Mouse (Mus musculus) lung, embryonic 14.5 days (tissue): ENCODE measurements around the gene Dclk1. TPM values are rescaled to one million over a fixed set of nuclear protein-coding genes. Genes with fewer than 3 reads are reported as not detected.
A peak's percentile ranks its signal among the peaks of the same experiment; 100 is the strongest.

ENCODE experiments used
- ATAC-seq: fragments of 200-750 bp; cut with Nextera tagmentation; 2 replicates; pipeline ENCODE4 v1.8.0; 2017; ENCODE audit warnings: mild to moderate bottlenecking, moderate TSS enrichment, moderate library complexity; ENCODE audit not compliant: insufficient read depth
- DNase-seq: peaks from one replicate; pipeline ENCODE4 v3.0.0-alpha.2; 2015
- H3K27ac ChIP-seq: fragments of 300-500 bp; sonication (generic); 2 replicates; pipeline ENCODE4 v1.5.1; 2014; ENCODE audit warnings: low read depth, mild to moderate bottlenecking, moderate library complexity
- H3K27me3 ChIP-seq: fragments of 300-500 bp; sonication (generic); 2 replicates; pipeline ENCODE4 v1.6.1; 2014; ENCODE audit warnings: low read length, control low read depth; ENCODE audit not compliant: insufficient read depth
- H3K36me3 ChIP-seq: fragments of 300-500 bp; sonication (generic); 2 replicates; pipeline ENCODE4 v1.6.1; 2014; ENCODE audit warnings: control low read depth; ENCODE audit not compliant: insufficient read depth
- H3K4me1 ChIP-seq: fragments of 300-500 bp; sonication (generic); 2 replicates; pipeline ENCODE4 v1.6.1; 2014; ENCODE audit warnings: antibody characterized with exemption, control low read depth; ENCODE audit not compliant: insufficient read depth
- H3K4me2 ChIP-seq: fragments of 300-500 bp; sonication (generic); 2 replicates; pipeline ENCODE4 v1.6.1; 2014; ENCODE audit warnings: mild to moderate bottlenecking
- H3K4me3 ChIP-seq: fragments of 300-500 bp; sonication (generic); 2 replicates; pipeline ENCODE4 v1.5.1; 2014; ENCODE audit warnings: low read depth, low read length
- H3K9ac ChIP-seq: fragments of 300-500 bp; sonication (generic); 2 replicates; pipeline ENCODE4 v1.6.1; 2014
- H3K9me3 ChIP-seq: fragments of 300-500 bp; sonication (generic); 2 replicates; pipeline ENCODE4 v1.6.1; 2016; ENCODE audit warnings: low read depth, low read length, control low read depth
- CTCF ChIP-seq: IDR thresholded peaks from 2 replicates; pipeline ENCODE4 v1.5.1; 2016; ENCODE audit warnings: antibody characterized with exemption, low read depth
- WGBS: fragments of 180-500 bp; shearing (Covaris S2); extraction: QIAGEN DNeasy Blood & Tissue Kit; methylation state at CpG from one replicate; pipeline ENCODE4 v1.1.7; 2014; 5-methylcytosine and 5-hydroxymethylcytosine counted together
- polyA plus RNA-seq: library from polyadenylated mRNA; unstranded; fragments of >200 nt; fragmentation: Nextera tagmentation; extraction: Ambion mirVana; gene quantifications from 2 replicates; pipeline ENCODE4 v1.2.1, GENCODE M21; 2014

The Dclk1 gene
- polyA plus RNA-seq, 1 experiment from 2014 or later = 11.3 TPM

DNA sequence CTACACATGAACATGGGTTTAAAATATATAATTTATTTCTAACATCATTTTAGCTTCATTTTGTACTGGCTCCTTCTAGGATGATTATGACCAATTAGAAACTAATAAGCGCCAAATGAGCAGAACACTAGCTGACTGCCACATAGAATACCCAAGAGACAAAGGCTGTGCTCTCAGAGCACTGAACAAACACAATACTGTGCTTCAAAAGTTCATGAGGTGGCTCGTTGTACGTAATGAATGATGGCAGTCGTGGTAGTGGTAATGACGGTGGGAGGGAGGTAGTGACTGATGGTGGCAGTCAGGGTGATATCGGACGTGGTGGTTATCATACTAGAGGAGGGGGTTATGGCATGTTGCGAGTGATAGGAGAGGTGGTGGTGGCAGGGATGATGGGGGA is 125.0 kb downstream of the Dclk1 start:
- no peak overlapping the region for H3K9ac ChIP-seq
- H3K36me3 ChIP-seq = no peaks in the 10 kb centered on the region
- no peak for ATAC-seq
- 82% methylated on average over 8 of the region's 8 CpGs for WGBS
- no peak overlapping the region for H3K4me2 ChIP-seq
- no peak for DNase-seq
- H3K4me3 ChIP-seq = no peak overlapping the region
- H3K4me1 ChIP-seq = no peaks in the 10 kb centered on the region
- H3K9me3 ChIP-seq = no peaks in the 10 kb centered on the region
- TF ChIP-seq CTCF = no peak
- H3K27me3 ChIP-seq = no peaks in the 10 kb centered on the region
- H3K27ac ChIP-seq = no peak overlapping the region

DNA sequence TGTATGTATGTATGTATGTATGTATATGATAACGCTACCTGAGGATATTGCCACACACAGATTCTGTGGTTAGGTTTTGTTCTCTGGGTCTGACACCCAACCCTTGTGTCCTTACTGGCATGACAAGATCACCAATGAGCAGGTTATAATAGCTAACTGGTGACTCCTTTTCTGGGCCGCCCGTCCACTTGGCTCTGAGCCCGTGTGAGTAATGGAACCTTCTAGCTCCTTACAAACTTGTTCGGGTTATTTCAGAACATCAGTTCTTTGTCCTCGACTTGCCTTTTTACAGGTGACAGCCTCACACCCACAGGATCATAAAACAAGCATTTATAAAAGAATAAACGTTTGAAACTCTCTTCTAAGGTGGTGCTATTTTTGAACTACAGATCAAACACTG is 127.0 kb downstream of the Dclk1 start:
- no peak overlapping the region for H3K4me2 ChIP-seq
- WGBS = 68% methylated on average over 7 of the region's 7 CpGs
- H3K27ac ChIP-seq = no peak overlapping the region
- TF ChIP-seq CTCF = no peak
- H3K36me3 ChIP-seq = no peaks in the 10 kb centered on the region
- no peaks in the 10 kb centered on the region for H3K27me3 ChIP-seq
- H3K4me3 ChIP-seq = no peak overlapping the region
- no peak overlapping the region for H3K9ac ChIP-seq
- DNase-seq (no peak), ATAC-seq (no peak)
- H3K9me3 ChIP-seq = no peaks in the 10 kb centered on the region
- no peaks in the 10 kb centered on the region for H3K4me1 ChIP-seq

DNA sequence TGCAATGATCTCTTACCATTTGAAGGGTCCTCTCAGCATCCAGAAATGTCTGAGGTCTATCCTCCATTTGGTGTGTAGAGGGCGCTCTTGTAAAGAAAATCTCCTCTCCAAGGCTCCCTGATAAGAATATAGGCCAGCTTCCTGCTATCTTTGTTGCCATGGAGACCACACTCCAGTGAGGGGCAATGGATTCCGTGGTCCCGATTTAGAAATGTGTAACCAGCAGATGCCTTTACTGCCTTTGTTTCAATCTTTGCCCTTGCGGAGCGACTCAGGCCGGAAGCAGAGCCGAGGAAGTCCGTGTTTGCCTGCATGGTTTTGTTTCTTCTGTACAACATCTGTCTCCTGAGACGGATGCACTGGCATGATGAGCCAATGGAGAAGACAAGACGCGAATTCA is 131.5 kb downstream of the Dclk1 start:
- H3K36me3 ChIP-seq = no peaks in the 10 kb centered on the region
- 4% methylated on average over 11 of the region's 11 CpGs for WGBS
- no peak overlapping the region for H3K27ac ChIP-seq
- TF ChIP-seq CTCF = peak; percentile 70
- H3K4me2 ChIP-seq = peak overlapping the region; percentile 55
- H3K9ac ChIP-seq = no peak overlapping the region
- DNase-seq (peak; percentile 90), ATAC-seq (peak; percentile 88)
- no peaks in the 10 kb centered on the region for H3K4me1 ChIP-seq
- H3K27me3 ChIP-seq = no peaks in the 10 kb centered on the region
- no peaks in the 10 kb centered on the region for H3K9me3 ChIP-seq
- H3K4me3 ChIP-seq = peak overlapping the region; percentile 18

DNA sequence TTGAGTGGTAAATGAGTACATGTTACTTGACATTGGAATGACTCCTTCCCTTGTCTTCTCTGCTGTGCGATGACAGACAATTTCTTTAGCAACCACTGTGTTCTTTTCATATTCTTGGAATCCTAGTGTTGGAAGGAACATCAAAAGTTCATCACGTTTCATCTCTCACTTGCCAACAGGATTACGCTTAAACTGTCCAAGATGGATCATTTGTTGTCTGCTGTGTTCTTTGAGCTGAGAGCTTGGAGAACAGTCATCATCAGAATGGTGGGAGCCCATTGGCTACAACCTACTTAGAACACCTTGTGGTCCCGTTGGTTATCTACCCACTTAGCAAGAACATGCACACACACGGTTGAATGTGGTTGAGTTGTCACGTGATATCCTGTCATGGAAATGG is 136.4 kb downstream of the Dclk1 start:
- Histone ChIP-seq H3K4me2 (no peak overlapping the region), H3K36me3 (no peaks in the 10 kb centered on the region), H3K9me3 (no peaks in the 10 kb centered on the region), H3K9ac (no peak overlapping the region), H3K27me3 (no peaks in the 10 kb centered on the region), H3K4me1 (no peaks in the 10 kb centered on the region; the same call in 1 of the 2 replicates), H3K4me3 (no peak overlapping the region), H3K27ac (no peak overlapping the region)
- DNase-seq (no peak), ATAC-seq (no peak)
- 83% methylated on average over 6 of the region's 6 CpGs for whole genome bisulfite sequencing
- no peak for TF ChIP-seq CTCF

DNA sequence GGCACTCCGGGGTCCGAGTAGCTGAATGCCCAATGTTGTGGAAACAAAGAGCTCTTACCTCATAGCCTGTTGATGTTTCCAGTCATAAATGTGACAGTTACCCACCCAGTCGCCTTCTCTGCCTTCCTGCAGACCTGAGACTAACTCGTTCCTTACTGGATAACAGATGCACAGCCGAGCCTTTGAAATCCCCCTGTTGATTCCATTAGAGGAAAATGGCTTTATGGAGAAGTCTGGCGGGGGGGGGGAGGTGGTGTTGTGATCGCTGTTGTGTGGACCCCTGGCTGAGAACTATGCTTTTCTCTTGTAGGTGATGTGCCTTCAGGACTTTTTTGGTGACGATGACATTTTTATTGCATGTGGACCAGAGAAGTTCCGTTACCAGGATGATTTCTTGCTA is 138.3 kb downstream of the Dclk1 start:
- Histone ChIP-seq H3K4me1 (no peaks in the 10 kb centered on the region; the same call in 1 of the 2 replicates), H3K9ac (no peak overlapping the region), H3K4me3 (no peak overlapping the region), H3K27me3 (no peaks in the 10 kb centered on the region), H3K9me3 (no peaks in the 10 kb centered on the region), H3K4me2 (no peak overlapping the region), H3K27ac (no peak overlapping the region), H3K36me3 (no peaks in the 10 kb centered on the region)
- 59% methylated on average over 9 of the region's 9 CpGs for WGBS
- DNase-seq = no peak
- TF ChIP-seq CTCF = no peak
- no peak for ATAC-seq

DNA sequence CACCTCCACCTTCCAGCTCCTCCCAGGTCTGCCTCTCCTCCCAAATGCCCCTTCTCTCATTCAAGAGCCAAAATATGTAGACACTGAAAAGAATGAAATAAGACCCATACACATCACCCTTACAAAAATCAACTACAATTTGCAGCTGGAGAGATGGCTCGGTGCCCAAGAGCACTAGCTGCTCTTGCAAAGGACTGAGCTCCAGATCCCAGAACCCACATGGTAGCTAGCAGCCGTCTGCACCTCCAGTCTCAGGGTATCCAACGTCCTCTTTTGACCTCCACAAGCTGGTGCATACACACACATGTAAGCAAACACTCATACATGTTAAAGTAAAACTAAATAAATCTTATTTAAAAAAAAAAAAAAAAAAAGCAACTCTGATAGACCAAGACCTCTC is 150.4 kb downstream of the Dclk1 start:
- H3K4me3 ChIP-seq = no peak overlapping the region
- no peak overlapping the region; the same call in 1 of the 2 replicates for H3K27ac ChIP-seq
- no peaks in the 10 kb centered on the region for H3K36me3 ChIP-seq
- DNase-seq (peak; percentile 92), ATAC-seq (peak; percentile 96)
- no peak for TF ChIP-seq CTCF
- no peak overlapping the region for H3K4me2 ChIP-seq
- WGBS = 22% methylated on average over 3 of the region's 3 CpGs
- H3K27me3 ChIP-seq = no peaks in the 10 kb centered on the region
- no peaks in the 10 kb centered on the region for H3K4me1 ChIP-seq
- H3K9ac ChIP-seq = no peak overlapping the region
- no peaks in the 10 kb centered on the region for H3K9me3 ChIP-seq

DNA sequence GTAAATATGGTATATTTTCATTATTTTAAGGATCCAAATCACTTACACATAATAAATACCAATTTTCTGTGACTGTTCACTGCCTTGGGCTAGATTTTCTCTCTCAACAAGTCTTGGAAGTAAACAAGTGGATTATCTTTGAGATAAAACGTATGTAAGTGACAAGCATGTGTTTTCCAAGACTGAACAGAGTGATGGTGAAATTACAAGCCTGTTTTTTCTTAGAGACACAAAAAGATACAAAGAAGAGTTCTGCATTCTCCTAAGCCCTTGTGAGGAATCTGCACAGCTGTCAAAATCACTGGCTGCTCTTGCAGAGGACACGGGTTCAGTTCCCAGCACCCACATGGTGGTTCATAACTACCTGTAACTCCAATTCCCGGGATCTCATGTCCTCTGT is 151.4 kb downstream of the Dclk1 start:
- Histone ChIP-seq H3K36me3 (no peaks in the 10 kb centered on the region), H3K4me1 (no peaks in the 10 kb centered on the region), H3K9me3 (no peaks in the 10 kb centered on the region), H3K27me3 (no peaks in the 10 kb centered on the region), H3K4me3 (no peak overlapping the region), H3K9ac (no peak overlapping the region), H3K4me2 (no peak overlapping the region), H3K27ac (no peak overlapping the region; the same call in 1 of the 2 replicates)
- peak; percentile 79 for DNase-seq
- no peak for TF ChIP-seq CTCF
- whole genome bisulfite sequencing = 50% methylated on average over 3 of the region's 3 CpGs
- peak; percentile 59 for ATAC-seq

DNA sequence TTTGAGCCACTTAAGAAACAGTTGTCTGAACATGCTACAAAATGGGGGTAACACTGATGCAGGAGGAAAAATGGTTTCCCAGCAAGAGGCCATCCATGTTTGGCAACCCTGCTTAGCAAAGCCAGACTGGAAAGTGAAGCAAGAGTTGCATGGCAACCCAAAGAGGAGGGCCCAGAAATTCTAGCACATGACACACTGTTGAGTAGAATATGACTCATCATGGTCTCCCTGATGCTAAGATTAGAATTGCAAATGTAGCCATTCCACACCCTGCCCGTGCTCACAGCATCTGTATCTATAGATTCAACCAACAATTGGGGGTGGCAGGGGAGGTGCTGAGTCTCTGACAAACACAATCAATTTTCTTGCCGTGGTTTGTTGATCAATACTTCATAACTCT is 154.6 kb downstream of the Dclk1 start:
- Histone ChIP-seq H3K36me3 (no peaks in the 10 kb centered on the region), H3K4me1 (no peaks in the 10 kb centered on the region), H3K9ac (no peak overlapping the region), H3K27me3 (no peaks in the 10 kb centered on the region), H3K9me3 (no peaks in the 10 kb centered on the region), H3K4me3 (no peak overlapping the region), H3K4me2 (no peak overlapping the region), H3K27ac (no peak overlapping the region)
- TF ChIP-seq CTCF = no peak
- WGBS = 79% methylated on average over 2 of the region's 2 CpGs
- DNase-seq (no peak), ATAC-seq (no peak)
